Mouse (Mus musculus): ENCODE data around the gene Prkce.

The Prkce gene

DNA sequence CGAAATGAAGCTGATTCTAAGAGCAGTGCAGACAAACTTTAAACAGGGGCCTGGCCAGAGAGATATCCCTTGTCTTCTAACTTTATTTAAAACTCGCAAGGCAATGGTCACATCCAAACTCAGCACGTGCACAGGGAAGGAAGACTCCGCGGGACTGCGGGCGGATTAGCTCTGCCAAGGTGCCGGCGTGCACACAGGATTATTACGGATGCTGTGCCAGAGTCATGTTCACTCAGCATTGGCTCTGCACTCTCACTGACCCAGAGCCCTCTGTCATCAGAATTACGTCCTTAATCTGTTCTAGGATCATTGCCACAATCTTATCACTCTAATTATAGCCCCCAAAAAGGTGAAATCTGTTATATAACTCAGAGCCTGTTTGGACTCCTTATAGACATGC lies 353.7 kb downstream of the Prkce start:
- no peak for DNase-seq (ENCODE audit: low spot score)

- DNase-seq (ENCODE audit: low spot score): no peak
Observed at GRCm38 (mm10) chr17:86522649-86523048, 355.1 kb downstream of the Prkce start.

DNA sequence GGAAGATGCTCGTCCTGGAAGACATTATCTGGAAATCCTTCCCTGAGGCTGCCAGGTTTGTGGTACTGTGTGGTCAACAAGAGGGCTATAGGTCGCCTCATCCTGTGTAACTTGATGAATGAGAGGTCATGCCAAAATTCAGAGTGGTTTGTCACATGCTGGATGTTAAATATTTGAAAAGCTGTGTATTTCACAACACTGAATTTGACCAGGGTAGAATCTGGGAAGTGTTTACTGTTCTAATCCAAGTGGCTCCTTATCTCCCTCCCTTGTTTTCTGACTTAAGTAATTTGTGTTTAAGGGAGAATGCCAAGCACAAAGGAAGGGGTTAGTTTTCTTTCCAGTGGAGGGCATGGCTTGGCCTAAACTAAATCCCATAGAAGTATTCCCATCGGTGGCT lies 355.8 kb downstream of the Prkce start:
- no peak for DNase-seq (ENCODE audit: low spot score)

DNA sequence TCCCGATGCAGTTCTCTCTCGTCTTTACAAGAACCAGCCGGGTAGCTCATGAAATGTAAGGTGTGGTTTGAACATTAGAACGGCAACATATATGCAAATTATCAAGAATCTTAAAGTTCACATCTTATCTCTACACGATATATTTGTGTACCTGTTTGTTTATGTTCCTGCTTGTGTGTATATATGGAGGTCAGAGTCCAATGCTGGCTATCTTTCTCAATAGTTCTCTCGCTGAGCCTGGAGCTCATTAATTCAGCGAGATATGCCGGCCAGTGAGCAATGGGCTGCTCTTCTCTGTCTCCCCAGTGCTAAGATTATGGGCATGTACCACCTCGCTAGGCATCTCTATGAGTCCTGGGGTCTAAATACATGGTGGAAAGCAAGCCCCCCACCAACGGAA lies 356.3 kb downstream of the Prkce start:
- DNase-seq (ENCODE audit: low spot score): no peak

DNA sequence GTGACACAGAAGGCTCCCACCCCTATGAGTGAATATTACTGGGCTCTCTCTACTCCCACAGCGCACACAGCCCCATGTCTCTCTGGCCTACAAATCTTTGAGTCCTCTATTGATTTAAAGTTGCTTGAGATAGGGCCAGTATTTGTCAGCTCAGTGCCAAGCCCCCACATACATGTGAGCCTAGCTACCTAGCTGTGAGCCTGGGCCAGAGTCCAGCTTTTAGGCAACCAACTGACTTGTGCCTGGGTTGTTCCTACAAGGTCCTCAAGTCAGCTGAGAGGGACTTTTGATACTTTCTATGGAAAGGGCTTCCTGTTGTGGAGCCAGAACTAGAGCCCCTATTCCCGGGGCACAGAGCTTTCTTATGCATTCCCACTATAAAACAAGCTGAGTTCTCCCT lies 357.5 kb downstream of the Prkce start:
- no peak for DNase-seq (ENCODE audit: low spot score)

GRCm38 (mm10) chr17:86526016-86526415 lies 358.4 kb downstream of the Prkce start:
- DNase-seq (ENCODE audit: low spot score): no peak

- DNase-seq (ENCODE audit: low spot score): no peak
Observed at GRCm38 (mm10) chr17:86527298-86527697, 359.7 kb downstream of the Prkce start.

DNA sequence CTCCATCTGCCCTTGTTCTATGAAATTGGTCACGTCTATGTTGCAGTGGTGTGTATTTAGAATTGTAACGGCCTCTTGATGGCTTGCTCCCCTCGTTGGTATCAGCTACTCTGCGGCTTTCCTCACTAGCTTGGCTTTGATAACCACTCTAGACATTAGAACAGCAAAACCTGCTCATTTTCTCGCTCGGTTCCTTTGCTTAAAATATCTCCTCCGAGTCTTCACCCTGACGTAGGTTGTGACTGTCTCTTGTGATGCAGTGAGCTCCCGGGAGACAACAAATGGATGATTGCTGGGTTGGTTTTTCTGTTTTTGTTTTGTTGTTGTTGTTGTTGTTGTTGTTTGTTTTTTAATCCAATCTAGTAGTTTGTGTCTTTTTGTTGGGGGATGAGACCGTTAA lies 361.4 kb downstream of the Prkce start:
- no peak for DNase-seq (ENCODE audit: low spot score)

DNA sequence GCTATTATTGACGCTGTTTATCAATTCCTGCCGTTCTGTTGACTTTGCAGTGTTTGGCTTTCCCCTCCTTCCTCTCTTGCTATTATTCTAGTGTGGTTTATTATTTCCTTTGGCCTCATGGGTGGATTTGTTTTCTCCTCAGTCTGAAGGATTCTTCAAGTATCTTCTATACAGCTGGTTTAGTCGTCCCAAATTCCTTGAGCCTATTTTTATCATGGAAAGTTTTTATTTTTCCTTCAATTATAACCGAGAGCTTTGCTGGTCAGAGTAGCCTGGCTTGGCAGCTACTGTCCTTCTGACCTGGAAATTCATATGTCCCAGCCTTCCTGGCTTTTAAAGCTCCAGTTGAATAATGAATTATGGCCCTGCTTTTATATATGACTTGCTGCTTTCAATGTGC lies 361.8 kb downstream of the Prkce start:
- no peak for DNase-seq (ENCODE audit: low spot score)

DNA sequence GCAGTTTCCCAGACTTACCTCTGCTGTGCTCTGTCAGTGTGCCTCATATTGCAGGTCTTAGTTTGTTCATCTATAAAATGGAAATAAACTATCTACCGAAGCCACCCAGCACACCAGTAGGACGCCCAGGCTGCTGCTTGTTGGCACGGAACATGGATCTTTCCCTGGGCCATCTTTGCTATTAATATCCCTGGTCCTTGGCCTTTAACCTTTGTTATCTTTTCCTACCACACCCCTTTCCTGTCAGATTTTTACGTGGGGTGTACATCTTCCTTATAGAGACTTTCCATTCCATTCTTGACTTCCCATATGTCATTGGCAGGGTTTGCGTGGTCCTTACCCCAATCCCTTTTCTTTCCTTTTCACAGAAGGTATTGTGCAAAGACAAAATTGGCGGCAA lies 363.6 kb downstream of the Prkce start:
- DNase-seq (ENCODE audit: low spot score): no peak

- no peak for DNase-seq (ENCODE audit: low spot score)
Observed at GRCm38 (mm10) chr17:86532783-86533548, 365.4 kb downstream of the Prkce start.

DNA sequence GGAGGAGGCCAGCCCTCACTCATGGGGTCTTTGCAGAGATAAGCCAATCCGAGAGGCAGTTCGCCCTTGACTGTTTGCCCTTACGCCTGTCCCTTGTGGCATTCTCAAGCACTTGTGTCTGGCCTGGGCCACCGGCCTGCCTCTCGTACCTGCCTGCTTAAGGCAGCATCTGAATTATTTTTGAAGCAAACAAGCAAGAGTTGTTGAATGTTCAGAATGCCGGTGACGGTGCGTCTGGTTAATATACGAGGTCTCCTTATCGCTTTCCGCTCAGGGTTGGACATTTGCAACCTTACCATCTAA lies 365.9 kb downstream of the Prkce start:
- DNase-seq (ENCODE audit: low spot score): no peak

GRCm38 (mm10) chr17:86535096-86535495 lies 367.5 kb downstream of the Prkce start:
- DNase-seq (ENCODE audit: low spot score): no peak

- DNase-seq (ENCODE audit: low spot score): peak; percentile 92
Observed at GRCm38 (mm10) chr17:86535827-86536656, 368.5 kb downstream of the Prkce start.

GRCm38 (mm10) chr17:86539881-86540430 lies 372.4 kb downstream of the Prkce start:
- DNase-seq (ENCODE audit: low spot score): no peak

- no peak for DNase-seq (ENCODE audit: low spot score)
Observed at GRCm38 (mm10) chr17:86546529-86546928, 378.9 kb downstream of the Prkce start.

DNA sequence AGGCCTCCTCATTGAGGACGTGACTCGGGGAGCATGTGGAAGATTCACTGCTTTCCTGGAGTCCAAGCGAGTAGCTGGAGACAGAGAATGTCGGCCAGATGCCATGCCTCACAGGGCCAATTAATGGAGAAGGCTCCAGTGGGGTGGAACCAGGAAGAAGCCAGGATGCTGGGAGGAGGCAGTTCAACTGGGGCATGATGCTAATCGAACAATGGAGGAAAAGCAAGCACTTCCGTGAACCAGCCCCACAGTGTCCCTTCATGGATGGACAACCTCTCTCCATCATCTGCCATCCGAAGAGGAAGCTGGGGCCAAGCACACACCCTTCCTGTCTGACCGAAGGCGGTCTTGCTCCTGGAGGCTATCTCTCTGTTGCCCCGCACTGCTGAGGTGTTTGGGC lies 381.5 kb downstream of the Prkce start:
- DNase-seq (ENCODE audit: low spot score): no peak

DNA sequence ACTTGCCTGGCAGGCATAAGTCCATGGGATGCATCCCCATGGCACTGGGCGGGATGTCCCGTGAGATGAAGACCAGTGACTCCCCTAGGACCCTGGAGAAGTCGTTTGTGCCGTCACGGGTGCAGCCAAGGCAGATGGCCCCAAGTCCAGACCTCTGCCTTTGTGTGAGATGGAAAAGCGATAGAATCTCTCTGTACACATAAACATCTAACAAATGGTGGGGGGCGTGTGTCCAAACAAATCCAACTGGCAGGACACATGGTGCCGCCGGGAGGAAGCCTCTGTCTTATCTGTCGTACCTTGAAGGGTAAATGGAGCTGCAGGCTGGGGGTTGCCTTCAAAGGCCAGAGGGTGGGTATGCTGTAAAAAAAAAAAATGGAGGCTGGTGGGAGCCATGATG lies 384.0 kb downstream of the Prkce start:
- DNase-seq (ENCODE audit: low spot score): no peak

DNA sequence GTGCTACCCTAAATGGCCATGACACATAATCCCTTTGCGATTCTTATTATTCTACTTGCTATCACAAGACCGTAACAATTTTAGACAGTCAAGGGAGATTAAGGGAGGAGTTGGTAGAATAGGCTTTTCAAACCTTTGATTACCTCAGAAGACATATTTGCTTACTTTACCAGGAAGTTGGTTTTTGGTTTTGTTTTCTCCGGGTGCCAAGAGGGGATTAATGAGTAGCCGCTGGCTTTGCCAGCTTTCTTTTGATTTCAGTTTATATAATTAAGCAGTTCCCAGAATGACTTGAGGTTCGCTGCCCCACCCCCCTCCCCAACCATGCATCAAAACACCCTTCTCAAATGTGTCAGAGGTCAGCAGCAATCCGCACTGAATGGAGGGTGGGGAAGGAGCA lies 384.4 kb downstream of the Prkce start:
- no peak for DNase-seq (ENCODE audit: low spot score)

DNA sequence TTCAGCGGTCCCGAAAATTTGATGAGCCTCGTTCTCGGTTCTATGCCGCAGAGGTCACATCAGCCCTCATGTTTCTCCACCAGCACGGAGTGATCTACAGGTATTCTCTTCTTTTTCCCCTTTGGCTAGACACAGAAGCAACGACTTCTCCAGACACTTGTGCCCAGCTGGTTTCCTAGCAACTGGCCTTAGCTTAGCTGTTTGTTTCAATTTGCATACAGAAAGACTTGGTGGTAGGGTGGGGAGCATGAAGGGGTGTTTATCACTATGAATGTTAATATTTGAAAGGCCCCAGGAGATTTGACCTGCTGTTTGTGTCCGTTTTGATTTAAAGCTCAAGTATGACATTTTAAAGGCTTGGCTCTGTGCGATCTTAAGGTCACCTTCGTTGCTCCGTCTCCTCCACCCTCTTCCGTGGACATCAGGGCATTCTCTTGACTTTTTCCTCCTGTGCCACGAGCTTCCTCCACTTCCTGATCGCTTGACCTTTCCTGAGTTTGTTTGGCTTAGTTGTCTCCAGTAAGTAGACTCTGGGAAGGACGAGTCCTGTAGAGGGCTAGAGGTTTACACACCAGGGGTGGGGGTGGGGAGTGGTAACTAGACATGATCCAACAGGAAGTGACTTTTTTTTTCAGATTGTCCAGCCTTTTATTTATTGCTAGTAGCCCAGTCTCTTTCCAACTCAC lies 391.8 kb downstream of the Prkce start:
- DNase-seq (ENCODE audit: low spot score): no peak

- DNase-seq (ENCODE audit: low spot score): no peak
Observed at GRCm38 (mm10) chr17:86560499-86560898, 392.9 kb downstream of the Prkce start.

DNA sequence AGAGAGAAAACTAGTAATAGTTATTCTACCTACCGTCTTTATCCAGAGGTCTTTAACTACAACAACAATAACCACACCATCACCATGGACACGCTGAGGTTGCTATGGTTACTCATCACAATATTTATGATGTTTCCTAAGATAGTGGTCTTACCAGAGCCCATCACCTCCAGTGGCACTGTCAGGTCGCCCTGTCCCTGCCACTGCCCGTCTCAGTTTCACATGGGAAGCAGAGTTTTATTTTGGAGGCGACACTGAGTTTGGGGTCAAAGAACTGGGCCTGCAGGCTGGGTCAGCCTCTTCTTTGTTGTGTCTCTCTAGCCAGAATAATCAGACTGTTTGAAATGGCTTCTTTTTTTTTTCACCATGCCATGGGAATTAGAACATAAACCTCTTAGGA lies 402.9 kb downstream of the Prkce start:
- DNase-seq (ENCODE audit: low spot score): no peak

- no peak for DNase-seq (ENCODE audit: low spot score)
Observed at GRCm38 (mm10) chr17:86571266-86571665, 403.7 kb downstream of the Prkce start.
